Mouse (Mus musculus) kidney, embryonic 16.5 days (tissue): ENCODE measurements around the gene Prap1. TPM values are rescaled to one million over a fixed set of nuclear protein-coding genes. Genes with fewer than 3 reads are reported as not detected.
A peak's percentile ranks its signal among the peaks of the same experiment; 100 is the strongest.

Source experiments
- ATAC-seq: fragments of 200-750 bp; cut with Nextera tagmentation; 2 replicates; pipeline ENCODE4 v1.8.0; 2017; ENCODE audit warnings: moderate TSS enrichment; ENCODE audit not compliant: low FRiP score, low TSS enrichment
- H3K27ac ChIP-seq: fragments of 300-500 bp; sonication (generic); 2 replicates; pipeline ENCODE4 v1.5.1; 2014; ENCODE audit warnings: low read length
- H3K27me3 ChIP-seq: fragments of 300-500 bp; sonication (generic); 2 replicates; pipeline ENCODE4 v1.6.1; 2014; ENCODE audit warnings: low read length, control low read depth, mixed read lengths; ENCODE audit not compliant: insufficient read depth
- H3K36me3 ChIP-seq: fragments of 300-500 bp; sonication (generic); 2 replicates; pipeline ENCODE4 v1.6.1; 2014; ENCODE audit warnings: low read length, control low read depth, mixed read lengths; ENCODE audit not compliant: insufficient read depth
- H3K4me1 ChIP-seq: fragments of 300-500 bp; sonication (generic); 2 replicates; pipeline ENCODE4 v1.6.1; 2014; ENCODE audit warnings: low read length, control low read depth, mixed read lengths; ENCODE audit not compliant: insufficient read depth
- H3K4me2 ChIP-seq: fragments of 300-500 bp; sonication (generic); replicated peaks from 2 replicates; pipeline ENCODE4 v1.6.1; 2014; ENCODE audit warnings: low read depth, low read length
- H3K4me3 ChIP-seq: fragments of 300-500 bp; sonication (generic); 2 replicates; pipeline ENCODE4 v1.5.1; 2014; ENCODE audit warnings: mild to moderate bottlenecking, low read length
- H3K9ac ChIP-seq: fragments of 300-500 bp; sonication (generic); replicated peaks from 2 replicates; pipeline ENCODE4 v1.6.1; 2014; ENCODE audit warnings: low read length
- H3K9me3 ChIP-seq: fragments of 300-500 bp; sonication (generic); 2 replicates; pipeline ENCODE4 v1.6.1; 2016; ENCODE audit warnings: low read length, control low read depth
- WGBS: fragments of 180-500 bp; shearing (Covaris S2); extraction: QIAGEN DNeasy Blood & Tissue Kit; methylation state at CpG from one replicate; pipeline ENCODE4 v1.1.7; 2014; 5-methylcytosine and 5-hydroxymethylcytosine counted together
- polyA plus RNA-seq: library from polyadenylated mRNA; unstranded; fragments of >200 nt; fragmentation: Nextera tagmentation; extraction: Ambion mirVana; gene quantifications from 2 replicates; pipeline ENCODE4 v1.2.1, GENCODE M21; 2015

Gene Prap1
- polyA plus RNA-seq, 1 experiment from 2014 or later: 0.27 TPM

DNA sequence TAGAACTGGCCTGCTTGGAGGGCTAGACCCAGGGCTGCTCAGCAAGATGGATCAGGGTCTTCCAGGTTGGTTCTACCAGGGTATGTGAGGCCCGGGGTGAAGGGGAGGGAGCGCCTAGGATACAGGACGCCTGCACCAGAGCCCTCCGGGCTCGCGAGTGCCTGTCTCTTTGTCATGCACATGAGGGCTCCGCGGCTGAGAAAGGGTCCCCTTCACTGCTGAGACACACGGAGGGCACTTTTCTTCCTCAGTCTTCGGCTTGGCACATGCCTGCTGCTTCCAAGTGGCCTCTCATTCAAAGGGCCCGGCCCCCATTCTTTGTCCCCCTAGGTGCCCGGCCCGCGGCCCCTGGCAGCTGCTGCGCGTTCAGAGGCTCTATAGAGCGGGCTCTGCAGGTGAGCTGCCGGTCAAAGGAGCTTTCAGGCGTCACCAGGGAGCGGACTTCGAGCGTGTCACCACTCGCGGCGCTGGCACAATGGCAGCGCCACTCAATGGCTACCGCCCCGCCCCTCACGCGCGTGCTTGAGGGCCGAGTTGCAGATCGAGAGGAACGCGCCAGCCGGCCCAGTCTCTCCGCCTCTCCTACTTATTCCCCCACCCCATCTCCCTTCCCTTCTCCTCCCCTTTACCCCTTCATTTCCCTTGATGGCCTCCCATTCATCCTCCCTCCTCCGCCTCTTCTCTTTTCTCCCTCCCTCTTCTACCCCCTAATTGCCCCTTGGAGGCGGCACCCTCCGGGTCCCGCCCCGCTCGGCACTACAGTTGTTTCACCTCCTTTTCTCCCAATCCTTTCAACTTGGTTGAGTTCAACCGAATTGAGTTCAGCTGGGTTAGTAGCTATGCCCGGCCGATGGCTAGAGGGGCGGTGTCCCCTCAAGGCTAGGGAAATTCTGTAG is 32.0 kb upstream of the Prap1 start:
- H3K4me2 ChIP-seq: peak overlapping the region; percentile 70
- H3K4me1 ChIP-seq: peaks cover 21% of the 10 kb centered on the region
- peaks cover 78% of the 10 kb centered on the region for H3K27me3 ChIP-seq
- no peaks in the 10 kb centered on the region for H3K36me3 ChIP-seq
- peak; percentile 13; the same call in 1 of the 2 replicates for ATAC-seq
- no peak overlapping the region for H3K27ac ChIP-seq
- no peaks in the 10 kb centered on the region for H3K9me3 ChIP-seq
- peak overlapping the region; percentile 38 for H3K4me3 ChIP-seq
- under 1% methylated on average over 47 of the region's 47 CpGs for WGBS
- H3K9ac ChIP-seq: peak overlapping the region; percentile 40

DNA sequence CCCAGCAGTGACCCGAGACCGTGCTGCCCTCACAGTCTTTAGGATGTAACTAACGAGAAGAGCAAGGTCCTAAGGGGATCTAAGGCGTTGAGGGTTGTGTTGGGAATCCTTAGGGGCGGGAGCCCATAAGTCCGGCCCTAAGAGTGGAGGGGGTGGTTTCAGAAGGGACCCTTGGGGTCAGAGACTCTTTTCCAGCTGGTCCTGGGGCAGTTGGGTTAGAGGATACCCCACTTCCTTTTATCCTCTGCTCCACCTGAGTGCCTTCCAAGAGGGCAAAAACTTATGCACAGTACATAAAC is 31.4 kb upstream of the Prap1 start:
- H3K4me3 ChIP-seq: peak overlapping the region; percentile 38
- 1% methylated on average over 6 of the region's 6 CpGs for WGBS
- peak; percentile 5; the same call in 1 of the 2 replicates for ATAC-seq

DNA sequence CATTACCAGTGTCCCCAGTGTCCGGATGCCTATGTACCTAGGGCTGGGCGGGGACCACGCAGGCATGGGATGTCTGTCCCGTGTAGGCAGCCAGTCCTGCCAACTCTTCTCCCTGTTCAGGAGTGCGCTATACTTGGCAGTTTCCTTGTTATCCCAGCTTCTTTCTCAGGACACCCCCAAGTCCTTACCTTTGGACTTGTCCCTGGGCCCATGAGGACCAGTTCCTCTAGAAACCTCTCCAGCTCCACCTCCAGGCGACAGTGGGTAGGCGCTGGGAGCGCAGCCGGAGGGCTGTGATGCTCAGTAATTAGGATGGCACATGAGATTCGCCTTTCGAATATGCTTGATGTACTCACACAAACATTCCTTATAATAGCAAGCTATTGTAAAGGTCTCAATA is 30.9 kb upstream of the Prap1 start:
- no peak overlapping the region for H3K4me3 ChIP-seq
- no peaks in the 10 kb centered on the region for H3K36me3 ChIP-seq
- WGBS: 21% methylated on average over 11 of the region's 11 CpGs
- no peaks in the 10 kb centered on the region for H3K9me3 ChIP-seq
- peak; percentile 24 for ATAC-seq
- no peak overlapping the region for H3K9ac ChIP-seq
- H3K4me1 ChIP-seq: peaks cover 21% of the 10 kb centered on the region
- peaks cover 66% of the 10 kb centered on the region for H3K27me3 ChIP-seq
- H3K4me2 ChIP-seq: no peak overlapping the region
- H3K27ac ChIP-seq: no peak overlapping the region

More for the DNA sequence above, 31.4 kb upstream of the Prap1 start:
- Histone ChIP-seq H3K36me3 (no peaks in the 10 kb centered on the region), H3K4me1 (peaks cover 21% of the 10 kb centered on the region), H3K27me3 (peaks cover 72% of the 10 kb centered on the region), H3K4me2 (peak overlapping the region; percentile 70), H3K27ac (no peak overlapping the region), H3K9me3 (no peaks in the 10 kb centered on the region), H3K9ac (peak overlapping the region; percentile 40; the same call in 1 of the 2 replicates)

DNA sequence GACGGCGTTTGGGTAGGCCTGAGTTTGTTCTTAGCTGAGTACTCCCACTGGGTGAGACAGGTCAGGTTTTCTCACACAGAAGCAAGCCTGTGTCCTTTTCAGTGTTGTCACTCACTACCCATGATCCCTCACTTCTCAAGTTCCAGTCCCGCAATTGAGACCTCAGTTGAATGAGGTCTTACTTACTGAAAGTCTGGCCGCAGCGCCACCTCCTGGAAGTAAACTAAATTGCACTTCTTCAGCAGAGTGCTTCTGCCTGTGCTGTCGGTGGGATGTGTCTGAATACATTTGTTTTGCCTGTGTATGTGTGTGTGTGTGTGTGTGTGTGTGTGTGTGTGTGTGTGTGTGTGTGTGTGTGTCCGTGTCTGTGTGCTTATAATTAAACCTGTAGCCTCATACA is 30.1 kb upstream of the Prap1 start:
- WGBS: 25% methylated on average over 7 of the region's 7 CpGs
- ATAC-seq: no peak

DNA sequence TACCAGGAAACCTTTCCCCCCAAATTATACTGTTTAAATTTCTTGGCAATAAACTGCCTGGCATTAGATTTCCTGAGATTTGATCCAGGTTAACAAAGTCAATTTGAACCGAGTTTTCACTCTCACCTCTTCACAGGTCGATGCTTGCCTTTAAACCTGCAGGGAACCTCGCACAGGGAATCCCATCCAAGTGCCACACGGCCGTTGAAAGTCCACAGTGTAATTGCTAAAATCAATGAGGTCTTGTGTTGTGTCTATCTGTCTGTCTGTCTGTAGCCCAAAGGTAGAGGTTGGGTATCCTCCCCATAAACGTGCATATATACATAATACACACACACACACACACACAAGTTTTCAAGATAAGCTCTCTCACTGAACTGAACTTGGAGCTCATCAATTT is 25.8 kb upstream of the Prap1 start:
- no peaks in the 10 kb centered on the region for H3K9me3 ChIP-seq
- H3K4me1 ChIP-seq: 0 out of 2 replicates have a peak, but pooled peaks cover 2% of the 10 kb centered on the region
- 64% methylated on average over 6 of the region's 6 CpGs for WGBS
- H3K4me3 ChIP-seq: no peak overlapping the region
- H3K4me2 ChIP-seq: no peak overlapping the region
- no peak for ATAC-seq
- H3K9ac ChIP-seq: no peak overlapping the region
- H3K36me3 ChIP-seq: no peaks in the 10 kb centered on the region
- peaks cover 18% of the 10 kb centered on the region for H3K27me3 ChIP-seq
- H3K27ac ChIP-seq: no peak overlapping the region

More for the DNA sequence above, 30.1 kb upstream of the Prap1 start:
- Histone ChIP-seq H3K27ac (no peak overlapping the region), H3K27me3 (peaks cover 59% of the 10 kb centered on the region), H3K4me1 (peaks cover 15% of the 10 kb centered on the region), H3K4me2 (no peak overlapping the region), H3K9ac (no peak overlapping the region), H3K4me3 (no peak overlapping the region), H3K36me3 (no peaks in the 10 kb centered on the region), H3K9me3 (no peaks in the 10 kb centered on the region)

DNA sequence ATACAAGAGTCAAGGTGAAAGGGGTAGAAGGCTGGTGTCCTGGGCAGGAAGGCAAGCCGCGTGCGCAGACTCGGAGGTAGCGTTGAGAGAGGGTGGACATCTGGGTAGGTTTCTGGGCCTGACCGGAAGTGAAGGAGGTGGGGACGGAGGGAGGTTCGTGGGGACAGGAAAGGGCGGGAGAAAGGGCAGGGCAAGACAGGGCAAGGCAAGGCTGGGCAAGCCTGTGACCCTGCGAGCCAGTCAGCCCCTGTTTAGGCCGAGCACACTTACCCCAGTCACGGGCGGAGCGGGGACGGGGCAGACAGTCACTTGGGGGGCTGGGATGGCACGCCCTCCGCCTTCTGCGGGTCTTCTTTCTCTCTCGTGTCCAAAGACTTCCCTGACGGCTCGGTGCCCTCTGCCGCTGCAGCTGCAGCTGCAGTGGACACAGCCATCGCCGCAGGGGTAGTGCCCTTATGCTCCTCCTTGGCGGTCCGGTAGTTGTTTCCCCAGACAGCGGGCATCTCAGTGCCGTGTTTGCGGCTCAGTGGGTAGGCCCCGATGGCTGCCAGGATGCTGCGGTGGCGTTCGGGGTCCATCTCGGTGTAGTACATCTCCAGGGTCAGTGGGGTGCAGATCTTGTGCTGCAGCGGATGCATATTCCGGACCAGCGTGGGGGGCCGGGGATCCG is 23.0 kb upstream of the Prap1 start:
- H3K4me1 ChIP-seq: 0 out of 2 replicates have a peak, but pooled peaks cover 2% of the 10 kb centered on the region
- ATAC-seq: peak; percentile 61; the same call in 1 of the 2 replicates
- H3K27ac ChIP-seq: no peak overlapping the region
- WGBS: 34% methylated on average over 34 of the region's 39 CpGs
- no peaks in the 10 kb centered on the region for H3K27me3 ChIP-seq
- H3K4me2 ChIP-seq: peak overlapping the region; percentile 56
- no peaks in the 10 kb centered on the region for H3K36me3 ChIP-seq
- H3K9me3 ChIP-seq: no peaks in the 10 kb centered on the region
- H3K4me3 ChIP-seq: peak overlapping the region; percentile 40
- H3K9ac ChIP-seq: peak overlapping the region; percentile 65

DNA sequence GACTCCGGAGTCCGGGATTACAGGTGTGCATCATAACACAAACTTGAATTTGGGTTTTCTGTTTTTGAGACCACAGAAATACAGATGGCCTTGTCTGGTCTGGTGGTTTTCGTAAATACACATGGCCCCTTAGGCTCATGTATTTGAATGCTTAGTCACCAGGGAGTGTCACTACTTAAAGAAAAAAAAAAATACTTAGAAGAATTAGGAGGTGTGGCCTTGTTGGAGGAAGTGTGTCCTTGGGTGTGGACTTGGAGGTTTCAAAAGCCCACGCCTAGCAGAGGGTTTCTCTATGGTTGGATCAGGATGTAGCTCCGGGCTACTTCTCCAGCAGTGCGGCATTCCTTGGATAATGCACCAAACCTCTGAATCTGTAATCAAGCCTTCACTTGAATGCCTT is 15.5 kb upstream of the Prap1 start:
- no peak for ATAC-seq
- H3K9ac ChIP-seq: no peak overlapping the region
- 77% methylated on average over 6 of the region's 6 CpGs for WGBS
- no peaks in the 10 kb centered on the region for H3K36me3 ChIP-seq
- H3K4me2 ChIP-seq: no peak overlapping the region
- H3K4me3 ChIP-seq: no peak overlapping the region
- no peak overlapping the region for H3K27ac ChIP-seq
- H3K27me3 ChIP-seq: peaks cover 37% of the 10 kb centered on the region
- peaks cover 4% of the 10 kb centered on the region; the same call in 1 of the 2 replicates for H3K4me1 ChIP-seq
- no peaks in the 10 kb centered on the region for H3K9me3 ChIP-seq

DNA sequence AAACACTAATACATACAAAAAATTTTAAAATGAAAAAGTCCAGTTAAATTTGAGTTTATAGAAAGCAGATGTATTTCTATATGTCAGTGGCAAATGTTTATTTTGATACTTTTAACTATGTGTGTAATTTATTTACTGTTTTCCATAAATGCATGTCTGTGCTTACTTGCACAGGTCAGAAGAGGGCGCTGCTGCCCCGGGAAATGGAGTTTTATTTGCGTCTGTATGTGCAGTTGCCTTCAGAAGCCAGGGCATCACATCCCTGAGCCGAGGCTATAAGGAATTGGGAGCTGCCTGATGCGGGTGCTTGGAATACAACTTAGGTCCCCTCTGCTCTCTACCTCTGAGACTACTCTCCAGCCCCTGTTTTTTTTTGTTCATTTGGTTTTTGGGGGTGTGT is 14.5 kb upstream of the Prap1 start:
- Histone ChIP-seq H3K36me3 (no peaks in the 10 kb centered on the region), H3K27me3 (peaks cover 37% of the 10 kb centered on the region), H3K9ac (no peak overlapping the region), H3K4me1 (peaks cover 4% of the 10 kb centered on the region; the same call in 1 of the 2 replicates), H3K27ac (no peak overlapping the region), H3K4me2 (no peak overlapping the region), H3K4me3 (no peak overlapping the region), H3K9me3 (no peaks in the 10 kb centered on the region)
- WGBS: 6% methylated on average over 5 of the region's 5 CpGs
- ATAC-seq: no peak

DNA sequence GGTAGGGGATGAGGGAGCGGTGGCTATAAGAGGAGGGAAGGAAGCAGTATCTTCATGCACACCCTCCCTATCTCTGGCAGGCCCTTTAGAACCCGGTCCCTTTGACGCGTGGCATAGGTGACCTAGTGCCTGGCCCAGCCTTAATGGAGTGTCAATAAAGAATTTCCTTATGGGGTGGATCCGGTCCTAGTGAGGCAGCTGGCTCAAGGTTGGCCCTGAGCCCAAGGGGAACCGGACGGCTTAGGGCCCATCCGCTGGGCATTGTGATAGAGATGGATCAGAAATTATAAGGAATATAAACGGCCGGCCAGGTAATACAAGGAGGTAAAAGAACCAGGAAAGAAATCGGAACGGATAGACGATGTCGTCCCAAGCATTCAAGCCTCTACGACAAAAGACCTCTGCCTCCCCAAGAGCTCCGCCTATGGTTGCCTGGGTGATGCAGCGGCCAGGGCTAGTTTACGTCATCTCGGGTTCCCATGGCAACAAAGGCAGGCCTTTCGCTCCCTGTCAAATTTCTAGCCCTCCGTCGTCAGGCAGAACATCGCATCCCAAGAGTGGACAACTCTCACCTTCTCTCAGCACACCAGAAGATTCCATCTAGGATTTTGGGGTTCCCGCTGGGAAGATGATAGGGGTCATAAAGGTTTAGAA is 12.6 kb upstream of the Prap1 start:
- H3K9ac ChIP-seq: no peak overlapping the region
- peak overlapping the region; percentile 40 for H3K4me2 ChIP-seq
- no peak overlapping the region for H3K27ac ChIP-seq
- no peaks in the 10 kb centered on the region for H3K36me3 ChIP-seq
- ATAC-seq: peak; percentile 46; the same call in 1 of the 2 replicates
- H3K4me3 ChIP-seq: peak overlapping the region; percentile 27; the same call in 1 of the 2 replicates
- peaks cover 37% of the 10 kb centered on the region for H3K27me3 ChIP-seq
- peaks cover 4% of the 10 kb centered on the region; the same call in 1 of the 2 replicates for H3K4me1 ChIP-seq
- 4% methylated on average over 24 of the region's 24 CpGs for WGBS
- H3K9me3 ChIP-seq: no peaks in the 10 kb centered on the region
